Mouse (Mus musculus): ENCODE data around the gene Lhx1. TPM values are rescaled to one million over a fixed set of nuclear protein-coding genes. Genes with fewer than 3 reads are reported as not detected.

The Lhx1 gene
- polyA plus RNA-seq, 1 experiment: 12.8 TPM

- DNase-seq: no peak
- WGBS: 73% methylated on average over 4 of the region's 4 CpGs
- H3K36me3 ChIP-seq (ENCODE audit: control insufficient read depth, insufficient read depth, low read length): no peaks in the 10 kb centered on the region
- no peaks in the 10 kb centered on the region for H3K27me3 ChIP-seq (replicated peaks; ENCODE audit: control insufficient read depth, insufficient read depth, low read length)
- no peak for TF ChIP-seq CTCF (conservative IDR thresholded peaks at IDR 0.05; ENCODE audit: insufficient read depth, insufficient read length, low read depth, low read length)
- TF ChIP-seq POLR2A (IDR thresholded peaks at IDR 0.05; ENCODE audit: low read depth, low read length): no peak
- H3K4me1 ChIP-seq (ENCODE audit: control insufficient read depth, insufficient read depth, low read length): no peaks in the 10 kb centered on the region
- no peak overlapping the region for H3K4me3 ChIP-seq (ENCODE audit: insufficient read depth, low read depth, low read length)
- no peak overlapping the region for H3K27ac ChIP-seq (ENCODE audit: insufficient read depth, low read depth, low read length)
Measured at GRCm38 (mm10) chr11:84495774-84496173, 29.6 kb downstream of the Lhx1 start.

GRCm38 (mm10) chr11:84481661-84482060, 43.7 kb downstream of the Lhx1 start:
- H3K36me3 ChIP-seq (ENCODE audit: control insufficient read depth, insufficient read depth, low read length): no peaks in the 10 kb centered on the region
- H3K4me3 ChIP-seq (ENCODE audit: insufficient read depth, low read depth, low read length): no peak overlapping the region
- no peak overlapping the region for H3K27ac ChIP-seq (ENCODE audit: insufficient read depth, low read depth, low read length)
- no peaks in the 10 kb centered on the region for H3K27me3 ChIP-seq (replicated peaks; ENCODE audit: control insufficient read depth, insufficient read depth, low read length)
- WGBS: 41% methylated on average over 7 of the region's 7 CpGs
- DNase-seq: peak; percentile 24
- H3K4me1 ChIP-seq (ENCODE audit: control insufficient read depth, insufficient read depth, low read length): 0 out of 2 replicates have a peak, but pooled peaks cover 2% of the 10 kb centered on the region
- TF ChIP-seq CTCF (conservative IDR thresholded peaks at IDR 0.05; ENCODE audit: insufficient read depth, insufficient read length, low read depth, low read length): no peak
- no peak for TF ChIP-seq POLR2A (IDR thresholded peaks at IDR 0.05; ENCODE audit: low read depth, low read length)

DNA sequence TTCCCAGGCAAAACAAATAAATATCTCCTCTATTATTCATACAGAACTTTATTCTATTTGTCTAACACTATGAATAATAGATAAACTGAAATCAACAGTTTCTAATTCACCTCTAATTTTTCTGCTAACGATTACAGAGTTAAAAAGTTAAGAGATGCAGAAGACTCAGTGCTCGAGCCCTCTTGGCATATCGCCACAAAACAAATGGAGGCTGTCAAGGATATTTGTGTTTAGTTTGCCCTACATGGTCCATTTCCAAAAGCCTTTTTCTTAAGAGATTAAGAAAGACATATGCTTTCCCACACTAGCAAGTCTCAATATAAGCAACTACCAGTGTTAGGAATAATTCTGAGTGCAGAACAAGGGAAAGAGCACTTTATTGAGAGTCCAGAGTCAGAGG, 44.9 kb downstream of the Lhx1 start:
- peak; percentile 15 for DNase-seq
- H3K27ac ChIP-seq (ENCODE audit: insufficient read depth, low read depth, low read length): no peak overlapping the region
- WGBS: 34% methylated on average over 3 of the region's 3 CpGs

DNA sequence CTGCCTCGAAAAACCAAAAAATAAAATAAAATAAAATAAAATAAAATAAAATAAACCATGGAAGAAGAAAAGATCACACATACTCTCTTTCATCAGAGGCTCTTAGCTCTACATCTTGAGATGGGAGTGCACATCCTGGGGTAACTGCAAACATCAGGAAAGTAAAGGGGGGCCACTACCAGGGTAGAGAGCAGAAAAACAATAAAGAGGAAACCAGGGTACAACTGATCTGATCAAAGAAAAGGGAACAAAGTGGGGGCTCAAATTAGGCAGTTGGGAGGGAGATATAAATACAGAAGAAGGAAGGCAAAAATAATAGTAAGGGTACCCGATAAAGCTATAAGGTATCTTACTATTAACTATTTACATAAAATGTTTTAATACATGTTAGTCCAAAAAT, 48.7 kb downstream of the Lhx1 start:
- DNase-seq: no peak
- Histone ChIP-seq H3K36me3 (ENCODE audit: control insufficient read depth, insufficient read depth, low read length) (no peaks in the 10 kb centered on the region), H3K4me3 (ENCODE audit: insufficient read depth, low read depth, low read length) (no peak overlapping the region), H3K27ac (ENCODE audit: insufficient read depth, low read depth, low read length) (no peak overlapping the region), H3K4me1 (ENCODE audit: control insufficient read depth, insufficient read depth, low read length) (0 out of 2 replicates have a peak, but pooled peaks cover 2% of the 10 kb centered on the region), H3K27me3 (replicated peaks; ENCODE audit: control insufficient read depth, insufficient read depth, low read length) (no peaks in the 10 kb centered on the region)
- 97% methylated on average over 2 of the region's 2 CpGs for WGBS
- TF ChIP-seq CTCF (conservative IDR thresholded peaks at IDR 0.05; ENCODE audit: insufficient read depth, insufficient read length, low read depth, low read length): no peak

More for the DNA sequence above, 44.9 kb downstream of the Lhx1 start:
- Histone ChIP-seq H3K27me3 (replicated peaks; ENCODE audit: control insufficient read depth, insufficient read depth, low read length) (no peaks in the 10 kb centered on the region), H3K4me1 (ENCODE audit: control insufficient read depth, insufficient read depth, low read length) (0 out of 2 replicates have a peak, but pooled peaks cover 2% of the 10 kb centered on the region), H3K36me3 (ENCODE audit: control insufficient read depth, insufficient read depth, low read length) (no peaks in the 10 kb centered on the region), H3K4me3 (ENCODE audit: insufficient read depth, low read depth, low read length) (no peak overlapping the region)
- TF ChIP-seq POLR2A (IDR thresholded peaks at IDR 0.05; ENCODE audit: low read depth, low read length) (no peak), CTCF (conservative IDR thresholded peaks at IDR 0.05; ENCODE audit: insufficient read depth, insufficient read length, low read depth, low read length) (no peak)

- no peak for TF ChIP-seq POLR2A (IDR thresholded peaks at IDR 0.05; ENCODE audit: low read depth, low read length)
- no peak for TF ChIP-seq CTCF (conservative IDR thresholded peaks at IDR 0.05; ENCODE audit: insufficient read depth, insufficient read length, low read depth, low read length)
- no peaks in the 10 kb centered on the region for H3K27me3 ChIP-seq (replicated peaks; ENCODE audit: control insufficient read depth, insufficient read depth, low read length)
- H3K27ac ChIP-seq (ENCODE audit: insufficient read depth, low read depth, low read length): no peak overlapping the region
- WGBS: 92% methylated on average over 4 of the region's 4 CpGs
- H3K4me1 ChIP-seq (ENCODE audit: control insufficient read depth, insufficient read depth, low read length): no peaks in the 10 kb centered on the region
- no peaks in the 10 kb centered on the region for H3K36me3 ChIP-seq (ENCODE audit: control insufficient read depth, insufficient read depth, low read length)
- H3K4me3 ChIP-seq (ENCODE audit: insufficient read depth, low read depth, low read length): no peak overlapping the region
- no peak for DNase-seq
Measured at GRCm38 (mm10) chr11:84475991-84476390, 49.3 kb downstream of the Lhx1 start.

- DNase-seq: no peak
- Histone ChIP-seq H3K27me3 (replicated peaks; ENCODE audit: control insufficient read depth, insufficient read depth, low read length) (no peaks in the 10 kb centered on the region), H3K4me3 (ENCODE audit: insufficient read depth, low read depth, low read length) (no peak overlapping the region), H3K4me1 (ENCODE audit: control insufficient read depth, insufficient read depth, low read length) (no peaks in the 10 kb centered on the region), H3K27ac (ENCODE audit: insufficient read depth, low read depth, low read length) (no peak overlapping the region), H3K36me3 (ENCODE audit: control insufficient read depth, insufficient read depth, low read length) (no peaks in the 10 kb centered on the region; the same call in 1 of the 2 replicates)
- 62% methylated on average over 4 of the region's 4 CpGs for WGBS
- TF ChIP-seq CTCF (conservative IDR thresholded peaks at IDR 0.05; ENCODE audit: insufficient read depth, insufficient read length, low read depth, low read length) (no peak), POLR2A (IDR thresholded peaks at IDR 0.05; ENCODE audit: low read depth, low read length) (no peak)
Measured at GRCm38 (mm10) chr11:84473093-84473667, 52.2 kb downstream of the Lhx1 start.

Other genes starting within 250 kb of the Lhx1 start
- 6.5 and 12.7 TPM in 2 replicates for gene Aatf, start 12.0 kb downstream of the Lhx1 start, polyA plus RNA-seq (2012; rRNA removed)